In genomic region chr1:180774664-180775063, GRCm38 (mm10) we compare ENCODE assay signal across 9 mouse cellular contexts. TPM values are rescaled to one million over a fixed set of nuclear protein-coding genes. Genes with fewer than 3 reads are reported as not detected.
A peak's percentile ranks its signal among the peaks of the same experiment; 100 is the strongest.
DNase-seq lines count a peak whose midpoint lies in the region; ATAC-seq and TF ChIP-seq lines count a peak whose summit lies in the region.
"Had no signal": no experiment of that assay in that cellular context is flagged by ENCODE, and none has a peak within 500 bp of the region (broad histone marks: within the 10 kb centered on the region; RNA-seq: fewer than 3 reads in every experiment).

No protein-coding gene starts in this region.

- no peak for ATAC-seq in liver, embryonic 12.5 days

- no peak overlapping the region for H3K27ac ChIP-seq in liver, embryonic 12.5 days
- no peak overlapping the region for H3K27ac ChIP-seq in bone marrow macrophage, adult 2 months (ENCODE audit: insufficient read depth, low read depth, low read length)
- H3K27ac ChIP-seq in olfactory bulb, adult 2 months (ENCODE audit: insufficient read depth, low read depth, low read length), result no peak overlapping the region
- H3K27ac ChIP-seq: embryonic facial prominence, embryonic 15.5 days had no signal

- no peak overlapping the region for H3K4me3 ChIP-seq in liver, embryonic 12.5 days
- no peak overlapping the region for H3K4me3 ChIP-seq in bone marrow macrophage, adult 2 months (ENCODE audit: insufficient read depth, low read length)
- no peak overlapping the region for H3K4me3 ChIP-seq in olfactory bulb, adult 2 months (ENCODE audit: insufficient read depth, low read depth, low read length)
- H3K4me3 ChIP-seq: embryonic facial prominence, embryonic 15.5 days had no signal

- TF ChIP-seq POLR2A in bone marrow macrophage, adult 2 months (IDR thresholded peaks at IDR 0.05; ENCODE audit: borderline replicate concordance, low read depth, low read length), result no peak
- no peak for TF ChIP-seq POLR2A in olfactory bulb, adult 2 months (IDR thresholded peaks at IDR 0.05; ENCODE audit: insufficient read depth, low read depth, low read length)

- H3K9ac ChIP-seq in liver, embryonic 12.5 days, result no peak overlapping the region
- H3K9ac ChIP-seq: embryonic facial prominence, embryonic 15.5 days had no signal

- H3K4me2 ChIP-seq in liver, embryonic 12.5 days, result no peak overlapping the region
- H3K4me2 ChIP-seq: embryonic facial prominence, embryonic 15.5 days had no signal

- peak; percentile 52; the same call in 1 of the 2 replicates for TF ChIP-seq CTCF in bone marrow macrophage, adult 2 months (IDR thresholded peaks at IDR 0.05; ENCODE audit: low read depth, low read length)
- TF ChIP-seq CTCF in olfactory bulb, adult 2 months (IDR thresholded peaks at IDR 0.05; ENCODE audit: insufficient read depth, low read depth, low read length), result peak; percentile 16; the same call in 1 of the 2 replicates

- peak; percentile 52 for DNase-seq in adrenal gland, postnatal 14 days
- no peak for DNase-seq in adrenal gland, postnatal 10 days
- DNase-seq in liver, result peak; percentile 71
- DNase-seq in left cerebral cortex, adult 11 months (ENCODE audit: low spot score), result no peak
- DNase-seq in layer of hippocampus, adult 11-12 months (ENCODE audit: low spot score), result no peak

- peaks cover 40% of the 10 kb centered on the region for H3K4me1 ChIP-seq in liver, embryonic 12.5 days
- peaks cover 32% of the 10 kb centered on the region for H3K4me1 ChIP-seq in bone marrow macrophage, adult 2 months (ENCODE audit: control insufficient read depth, insufficient read depth, low read length)
- H3K4me1 ChIP-seq in olfactory bulb, adult 2 months (ENCODE audit: control insufficient read depth, insufficient read depth, low read length), result peaks cover 24% of the 10 kb centered on the region

- H3K9me3 ChIP-seq in liver, embryonic 12.5 days (replicated peaks), result peaks cover 6% of the 10 kb centered on the region
- H3K9me3 ChIP-seq: embryonic facial prominence, embryonic 15.5 days had no signal

- H3K27me3 ChIP-seq in liver, embryonic 12.5 days (replicated peaks), result peaks cover 17% of the 10 kb centered on the region; the same call in 1 of the 2 replicates
- H3K27me3 ChIP-seq: embryonic facial prominence, embryonic 15.5 days had no signal

- H3K36me3 ChIP-seq in liver, embryonic 12.5 days, result no peaks in the 10 kb centered on the region
- H3K36me3 ChIP-seq: embryonic facial prominence, embryonic 15.5 days had no signal

- WGBS in liver, embryonic 12.5 days (ENCODE audit: insufficient replicate concordance), result 54% methylated on average over 3 of the region's 3 CpGs
- WGBS in olfactory bulb, adult 2 months, result 61% methylated on average over 3 of the region's 3 CpGs

RNA-seq across cellular contexts. Expression of gene H3f3a, which starts 39.1 kb away (rescaled TPM):
- 803 and 817 TPM in 2 replicates for total RNA-seq in adrenal gland, postnatal 14 days (2021)
- total RNA-seq in adrenal gland, postnatal 10 days (2021), result 100 to 1,000 TPM; 809 to 834 TPM
- 1,997 and 2,057 TPM in 2 replicates for polyA plus RNA-seq in liver, embryonic 12.5 days (2016; fragmentation: Nextera tagmentation; extraction: Ambion mirVana)
- polyA plus RNA-seq in bone marrow macrophage, adult 2 months (2012; ENCODE audit: insufficient read depth, insufficient read length, missing spikeins), result 1,000 and 1,015 TPM in 2 replicates
- 812 TPM in 1 of 2 replicates, not detected in the other for polyA plus RNA-seq in olfactory bulb, adult 2 months (2012; ENCODE audit: insufficient read depth, insufficient read length, low replicate concordance, missing spikeins)

RNA-seq across cellular contexts. Expression of gene Acbd3, which starts 48.8 kb away (rescaled TPM):
- 41.8 and 43.0 TPM in 2 replicates for total RNA-seq in adrenal gland, postnatal 14 days (2021)
- 10 to 100 TPM; 38.9 to 40.6 TPM for total RNA-seq in adrenal gland, postnatal 10 days (2021)
- 13.9 and 15.6 TPM in 2 replicates for polyA plus RNA-seq in liver, embryonic 12.5 days (2016; fragmentation: Nextera tagmentation; extraction: Ambion mirVana)
- 33.7 and 36.9 TPM in 2 replicates for polyA plus RNA-seq in bone marrow macrophage, adult 2 months (2012; ENCODE audit: insufficient read depth, insufficient read length, missing spikeins)
- not detected in 2 replicates for polyA plus RNA-seq in olfactory bulb, adult 2 months (2012; ENCODE audit: insufficient read depth, insufficient read length, low replicate concordance, missing spikeins)

Comparison
In these comparisons a context has a peak if more than half of its experiments do, and no peak if none do; other contexts are left out.
1. DNase-seq: peak in adrenal gland, postnatal 14 days (single experiment) and liver (single experiment); none in adrenal gland, postnatal 10 days (single experiment), left cerebral cortex, adult 11 months (single experiment) and layer of hippocampus, adult 11-12 months (single experiment).